ENCODE assay signal across 8 mouse cellular contexts in genomic region chr12:3806703-3807547, GRCm38 (mm10). TPM values are rescaled to one million over a fixed set of nuclear protein-coding genes. Genes with fewer than 3 reads are reported as not detected.
DNase-seq lines count a peak whose midpoint lies in the region; ATAC-seq and TF ChIP-seq lines count a peak whose summit lies in the region.

No protein-coding gene starts in this region.

- peak overlapping the region; percentile 90 for H3K4me2 ChIP-seq in intestine, postnatal 0 days (replicated peaks; ENCODE audit: low read depth)
- H3K4me2 ChIP-seq in liver, embryonic 12.5 days = peak overlapping the region; percentile 87

- H3K27ac ChIP-seq in intestine, postnatal 0 days (ENCODE audit: low read depth, low read length) = peak overlapping the region; percentile 96
- peak overlapping the region; percentile 75 for H3K27ac ChIP-seq in liver, embryonic 12.5 days
- H3K27ac ChIP-seq in thymus, adult 2 months (ENCODE audit: control insufficient read depth, insufficient read depth, low read length) = no peak overlapping the region

- peak overlapping the region; percentile 95 for H3K9ac ChIP-seq in intestine, postnatal 0 days (ENCODE audit: low read depth, low read length)
- peak overlapping the region; percentile 75 for H3K9ac ChIP-seq in liver, embryonic 12.5 days

- no peak; the same call in 1 of the 2 replicates for TF ChIP-seq POLR2A in thymus, adult 2 months (IDR thresholded peaks at IDR 0.05; ENCODE audit: control insufficient read depth, extremely low read depth, insufficient read depth, low read length, poor library complexity)

- no peaks in the 10 kb centered on the region for H3K9me3 ChIP-seq in intestine, postnatal 0 days (ENCODE audit: control insufficient read depth)
- H3K9me3 ChIP-seq in liver, embryonic 12.5 days (replicated peaks) = no peaks in the 10 kb centered on the region

- no peaks in the 10 kb centered on the region for H3K36me3 ChIP-seq in intestine, postnatal 0 days (ENCODE audit: control insufficient read depth, insufficient read depth)
- no peaks in the 10 kb centered on the region for H3K36me3 ChIP-seq in liver, embryonic 12.5 days
- H3K36me3 ChIP-seq in thymus, adult 2 months (ENCODE audit: control insufficient read depth, insufficient read depth, low read length) = no peaks in the 10 kb centered on the region

- peak; percentile 56 for ATAC-seq in intestine, postnatal 0 days
- ATAC-seq in liver, embryonic 12.5 days = peak; percentile 52

- TF ChIP-seq CTCF in intestine, postnatal 0 days (IDR thresholded peaks at IDR 0.05; ENCODE audit: low read depth) = 0 out of 2 replicates have a peak, but pooled peaks have one; percentile 10
- no peak for TF ChIP-seq CTCF in thymus, adult 2 months (IDR thresholded peaks at IDR 0.05; ENCODE audit: borderline replicate concordance, control insufficient read depth, extremely low read depth, insufficient read depth, low read length, poor library complexity)

- peaks cover 22% of the 10 kb centered on the region for H3K4me1 ChIP-seq in intestine, postnatal 0 days (replicated peaks; ENCODE audit: control insufficient read depth, insufficient read depth, low read length)
- H3K4me1 ChIP-seq in liver, embryonic 12.5 days = peaks cover 55% of the 10 kb centered on the region
- H3K4me1 ChIP-seq in thymus, adult 2 months (replicated peaks; ENCODE audit: control insufficient read depth, insufficient read depth, low read length) = peaks cover 31% of the 10 kb centered on the region

- 1% methylated on average over 43 of the region's 141 CpGs for WGBS in intestine, postnatal 0 days
- WGBS in liver, embryonic 12.5 days (ENCODE audit: insufficient replicate concordance) = 2% methylated on average over 80 of the region's 141 CpGs
- under 1% methylated on average over 102 of the region's 141 CpGs for WGBS in thymus, adult 2 months

- peak overlapping the region; percentile 91 for H3K4me3 ChIP-seq in intestine, postnatal 0 days (ENCODE audit: low read depth, low read length)
- peak overlapping the region; percentile 76 for H3K4me3 ChIP-seq in liver, embryonic 12.5 days
- peak overlapping the region; percentile 62 for H3K4me3 ChIP-seq in thymus, adult 2 months (ENCODE audit: control insufficient read depth, insufficient read depth, low read length)

- peak; percentile 50 to 54 for DNase-seq in thymus, adult 18-20 months
- no peak for DNase-seq in thymus, postnatal 0 days (ENCODE audit: low spot score)
- DNase-seq in cerebellum, postnatal 25 days = peak; percentile 87 to 94
- peak; percentile 98 for DNase-seq in heart, adult 11 months
- DNase-seq in neural tube, embryonic 10.5 days (ENCODE audit: extremely low spot score, low spot score) = peak; percentile 62
- DNase-seq in thymus, adult 2 months = peak; percentile 72

- no peaks in the 10 kb centered on the region for H3K27me3 ChIP-seq in intestine, postnatal 0 days (replicated peaks; ENCODE audit: control insufficient read depth, insufficient read depth, low read length)
- peaks cover 86% of the 10 kb centered on the region for H3K27me3 ChIP-seq in liver, embryonic 12.5 days (replicated peaks)
- no peaks in the 10 kb centered on the region for H3K27me3 ChIP-seq in thymus, adult 2 months (ENCODE audit: control insufficient read depth, insufficient read depth, low read length)

RNA-seq across cellular contexts. Expression of gene Dnmt3a, which starts 1.1 kb away (rescaled TPM):
- 86.5 and 86.6 TPM in 2 replicates for polyA plus RNA-seq in thymus, postnatal 0 days (2015; fragmentation: Nextera tagmentation; extraction: Ambion mirVana)
- 33.9 and 42.2 TPM in 2 replicates for polyA plus RNA-seq in intestine, postnatal 0 days (2015; fragmentation: Nextera tagmentation; extraction: Ambion mirVana)
- 57.9 and 58.7 TPM in 2 replicates for polyA plus RNA-seq in liver, embryonic 12.5 days (2016; fragmentation: Nextera tagmentation; extraction: Ambion mirVana)
- 40.9 and 55.1 TPM in 2 replicates for polyA plus RNA-seq in thymus, adult 2 months (2012; rRNA removed)
